Mouse (Mus musculus): ENCODE results near the gene Ptpn14.

The Ptpn14 gene

GRCm38 (mm10) chr1:189869651-189870270, 141.7 kb downstream of the Ptpn14 start:
- peak; percentile 44 for DNase-seq

GRCm38 (mm10) chr1:189870539-189870938, 142.5 kb downstream of the Ptpn14 start:
- DNase-seq: no peak

DNA sequence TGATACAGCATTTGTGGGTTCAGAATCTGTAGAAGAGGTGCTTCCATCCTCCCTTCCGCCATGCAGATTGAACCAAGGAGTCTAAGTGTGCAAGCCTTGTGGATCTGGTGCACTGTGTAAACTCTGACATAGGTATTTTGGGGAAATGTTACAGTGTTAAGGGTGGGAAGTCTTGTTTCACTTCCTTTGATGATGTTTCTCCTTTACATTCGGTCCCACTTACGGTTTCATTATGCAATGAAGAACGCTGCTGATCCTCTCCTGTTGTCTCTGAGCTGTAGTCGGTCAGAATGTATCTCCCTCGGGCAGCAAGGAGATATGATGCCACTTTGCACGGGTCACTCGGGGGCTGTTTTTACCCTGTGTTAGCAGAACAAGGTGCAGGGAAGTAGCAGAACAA, 143.6 kb downstream of the Ptpn14 start:
- DNase-seq: no peak

DNA sequence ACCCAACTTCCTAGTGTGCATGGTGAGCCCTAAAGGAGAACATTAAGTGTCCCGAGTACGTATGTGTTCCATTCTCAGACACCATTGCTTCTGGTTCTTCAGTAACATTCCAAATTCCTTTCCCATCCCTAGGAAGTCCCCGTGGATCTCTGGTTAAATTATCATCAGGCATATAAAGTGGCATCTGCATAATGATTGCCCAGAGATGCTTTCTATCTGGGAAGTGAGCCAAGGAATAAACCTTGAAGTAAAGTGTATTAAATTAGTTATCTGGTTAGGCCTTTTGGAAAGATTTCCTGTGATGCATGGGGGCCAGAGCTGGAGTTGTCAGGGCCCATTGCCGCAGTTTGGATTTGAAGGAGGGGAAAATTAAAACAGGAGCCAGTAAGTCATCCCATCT, 144.0 kb downstream of the Ptpn14 start:
- no peak for DNase-seq

GRCm38 (mm10) chr1:189873591-189873990, 145.5 kb downstream of the Ptpn14 start:
- DNase-seq: no peak

DNA sequence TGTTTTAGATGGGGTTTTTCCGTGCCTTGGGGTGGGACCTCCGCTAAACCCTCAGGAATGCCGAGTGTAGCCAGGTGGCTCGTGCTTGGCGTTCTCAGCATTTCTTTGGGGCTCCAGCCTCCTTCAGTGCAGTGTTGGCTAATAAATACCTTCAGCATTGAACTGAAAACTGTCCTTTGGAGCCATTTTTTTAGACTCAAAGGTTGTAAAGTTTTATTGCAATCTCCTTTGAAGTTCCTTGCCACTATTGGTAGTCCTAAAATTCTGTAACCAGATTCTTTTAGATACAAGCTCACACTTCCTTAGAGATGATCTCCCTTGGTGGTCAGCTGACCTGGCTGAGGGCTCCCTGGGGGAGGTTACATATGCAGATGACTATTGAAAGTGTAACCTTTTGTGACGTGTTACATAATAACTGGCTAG, 147.4 kb downstream of the Ptpn14 start:
- DNase-seq: peak; percentile 34

GRCm38 (mm10) chr1:189876162-189876561, 148.1 kb downstream of the Ptpn14 start:
- DNase-seq: no peak

GRCm38 (mm10) chr1:189879212-189879611, 151.1 kb downstream of the Ptpn14 start:
- DNase-seq: peak; percentile 45

DNA sequence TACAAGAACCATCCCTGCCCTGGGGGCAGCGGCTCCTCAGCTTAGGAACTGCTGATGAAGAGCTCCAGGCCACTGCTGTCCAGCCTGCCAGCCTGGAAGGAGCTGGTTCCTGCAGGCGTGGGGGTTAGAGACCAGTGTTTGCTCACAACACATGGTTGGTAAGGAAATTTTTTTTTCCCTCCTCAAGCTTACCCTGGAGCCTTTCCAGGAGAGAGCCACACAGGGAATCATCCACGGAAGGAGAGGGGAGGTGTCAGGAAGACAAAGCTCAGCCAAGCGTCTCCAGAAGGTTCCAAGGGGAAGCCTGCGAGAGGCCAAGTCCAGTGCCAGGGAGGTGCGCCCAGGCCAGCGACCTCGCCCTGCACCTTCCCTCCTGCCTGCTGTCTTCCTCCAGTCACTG, 151.9 kb downstream of the Ptpn14 start:
- DNase-seq: peak; percentile 70

DNA sequence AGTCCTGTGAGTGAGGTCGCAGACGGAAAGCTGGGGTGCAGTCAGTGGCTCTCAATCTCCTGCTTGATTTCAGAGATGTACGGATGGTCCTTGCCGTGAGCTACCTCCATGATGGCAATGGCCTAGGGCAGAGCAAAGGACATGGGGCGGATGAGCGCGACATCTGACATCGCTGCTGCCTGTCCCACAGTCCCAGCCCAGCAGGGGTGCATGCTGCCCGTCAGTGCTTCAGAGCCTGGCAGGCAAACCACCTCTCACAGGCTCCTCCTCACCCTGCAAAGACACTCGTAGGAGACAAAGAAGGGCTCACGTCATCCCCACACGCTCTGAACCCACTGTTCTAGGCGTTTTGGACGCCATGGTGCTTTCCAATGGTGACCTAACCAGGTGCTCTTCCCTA, 152.7 kb downstream of the Ptpn14 start:
- DNase-seq: no peak

- DNase-seq: peak; percentile 56
Measured at GRCm38 (mm10) chr1:189882886-189883285, 154.8 kb downstream of the Ptpn14 start.

DNA sequence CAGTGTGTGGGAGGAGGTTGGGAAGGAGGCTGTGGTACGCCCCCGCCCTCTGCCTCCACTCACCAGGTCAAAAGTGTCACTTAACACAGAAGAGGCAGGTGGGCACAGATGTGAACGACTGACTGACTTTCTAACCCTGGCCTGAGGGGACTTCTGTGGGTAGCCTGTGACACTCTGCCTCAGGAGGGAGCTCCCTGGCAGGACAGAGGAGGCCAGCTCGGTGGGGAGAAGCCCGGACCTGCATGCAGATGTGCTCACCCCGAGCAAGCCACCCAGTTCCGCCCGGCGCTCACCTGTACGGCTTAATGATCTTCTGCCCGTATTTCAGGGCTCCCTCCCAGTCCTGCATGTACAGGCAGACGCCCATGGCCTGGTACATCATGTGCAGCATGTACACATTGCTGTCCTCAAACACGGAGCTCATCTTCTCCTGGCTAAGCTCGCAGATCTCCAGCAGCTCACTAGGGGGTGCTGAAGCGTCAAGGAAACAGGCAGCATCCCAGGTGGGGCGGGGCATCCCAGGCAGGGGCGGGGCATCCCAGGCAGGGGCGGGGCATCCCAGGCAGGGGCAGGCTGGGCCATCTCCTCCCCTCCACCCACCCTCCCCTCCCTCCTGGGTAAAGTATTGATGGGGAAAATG, 155.6 kb downstream of the Ptpn14 start:
- DNase-seq: peak; percentile 75

GRCm38 (mm10) chr1:189884951-189885350, 156.9 kb downstream of the Ptpn14 start:
- DNase-seq: no peak

DNA sequence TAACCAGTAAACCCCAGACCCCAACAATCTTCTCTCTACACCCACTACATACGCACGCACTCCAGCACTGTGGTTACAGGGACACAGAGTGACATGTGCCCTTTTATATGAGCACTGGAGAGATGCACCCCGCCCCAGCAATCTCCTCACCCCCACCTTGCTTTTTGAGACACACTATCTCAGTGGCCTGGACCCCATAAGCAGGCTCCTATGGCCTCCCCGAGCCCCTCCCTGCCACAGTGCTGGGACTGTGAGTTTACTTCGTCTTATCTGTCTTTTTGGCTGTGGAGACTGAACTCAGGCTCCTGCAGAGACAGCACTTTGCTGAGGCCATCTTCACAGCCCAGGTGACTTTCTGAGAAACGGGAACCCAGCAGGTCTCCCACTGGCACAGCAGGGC, 157.9 kb downstream of the Ptpn14 start:
- no peak for DNase-seq

GRCm38 (mm10) chr1:189887518-189887917, 159.4 kb downstream of the Ptpn14 start:
- peak; percentile 76 for DNase-seq

GRCm38 (mm10) chr1:189888749-189889148, 160.7 kb downstream of the Ptpn14 start:
- DNase-seq: no peak

DNA sequence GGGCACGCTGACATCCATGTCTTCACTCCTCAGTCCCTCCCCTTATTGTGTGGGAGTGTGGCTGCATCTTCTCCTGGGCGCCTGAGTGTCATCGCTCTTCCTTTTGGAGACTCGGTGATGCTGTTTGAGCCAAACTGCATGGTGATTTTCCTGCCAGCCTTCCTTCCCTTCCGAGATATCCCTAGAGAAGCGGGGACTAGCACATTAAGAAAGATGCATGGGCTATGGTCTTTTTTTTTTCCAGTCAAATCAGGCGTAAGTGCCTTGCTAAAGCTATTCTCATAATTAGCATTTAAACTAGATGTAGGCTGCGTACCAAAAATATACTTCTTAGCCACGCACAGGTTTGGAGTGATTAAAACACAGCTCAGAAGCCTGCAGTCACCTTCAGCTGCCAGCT, 166.1 kb downstream of the Ptpn14 start:
- no peak for DNase-seq

DNA sequence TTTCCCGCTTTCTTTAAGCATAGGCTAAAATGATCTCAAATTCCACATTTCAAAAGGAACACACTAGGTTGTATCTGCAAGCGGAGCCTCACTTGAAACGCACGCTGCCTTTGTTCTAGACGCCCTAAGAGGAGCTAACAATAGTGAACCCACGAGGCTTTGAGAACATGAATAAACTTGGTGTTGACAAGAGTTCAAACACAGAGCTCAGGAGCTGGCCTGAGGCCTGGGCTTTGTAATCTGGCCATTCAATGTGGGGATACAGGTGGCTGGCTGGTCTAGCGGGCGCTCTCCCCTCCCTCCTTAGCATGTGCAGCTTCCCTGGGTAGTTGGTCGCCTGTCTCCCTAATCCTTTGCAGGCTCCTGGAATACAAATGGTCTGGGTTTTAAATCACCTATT, 169.8 kb downstream of the Ptpn14 start:
- DNase-seq: no peak

GRCm38 (mm10) chr1:189898708-189899107, 170.6 kb downstream of the Ptpn14 start:
- DNase-seq: no peak

GRCm38 (mm10) chr1:189899526-189899925, 171.5 kb downstream of the Ptpn14 start:
- DNase-seq: no peak

- DNase-seq: no peak
Measured at GRCm38 (mm10) chr1:189902413-189902812, 174.3 kb downstream of the Ptpn14 start.

GRCm38 (mm10) chr1:189903169-189903568, 175.1 kb downstream of the Ptpn14 start:
- no peak for DNase-seq

GRCm38 (mm10) chr1:189910685-189911345, 182.7 kb downstream of the Ptpn14 start:
- DNase-seq: peak; percentile 91

GRCm38 (mm10) chr1:189913093-189913760, 185.2 kb downstream of the Ptpn14 start:
- no peak for DNase-seq

All from lung, postnatal 10 days (tissue).